Mouse (Mus musculus) monocyte, adult 2 months (primary cell): ENCODE results near the gene Olfr659.

ENCODE experiments used
- DNase-seq, 2 experiments: peaks; one replicate each; pipeline ENCODE4 v3.0.0; 2022; ENCODE audit warnings: low spot score in 2 of 2, low read depth in 1 of 2

The Olfr659 gene

GRCm38 (mm10) chr7:104666453-104666852 is at the start of gene Olfr659:
Gene Olfr659 (plus strand): TSS chr7:104666753.
- DNase-seq, result no peak

GRCm38 (mm10) chr7:104624494-104624893 is 42.1 kb upstream of the Olfr659 start, which contains the start of gene Olfr657:
Gene Olfr657 (plus strand): TSS chr7:104624794.
- no peak for DNase-seq

- DNase-seq, result peak in 1 of 2 experiments; percentile 12
Observed at GRCm38 (mm10) chr7:104646841-104647482, 19.6 kb upstream of the Olfr659 start, which contains the start of gene Olfr658. Gene Olfr658 (minus strand): TSS chr7:104647305.

- no peak for DNase-seq
Observed at GRCm38 (mm10) chr7:104686201-104686600, 19.6 kb downstream of the Olfr659 start, which contains the start of gene Olfr661. Gene Olfr661 (plus strand): TSS chr7:104686501.
